Mouse (Mus musculus) heart, embryonic 15.5 days (tissue): ENCODE data around the gene Aldh3b1. TPM values are rescaled to one million over a fixed set of nuclear protein-coding genes. Genes with fewer than 3 reads are reported as not detected.
A peak's percentile ranks its signal among the peaks of the same experiment; 100 is the strongest.

Experiments used
- ATAC-seq: fragments of 200-750 bp; cut with Nextera tagmentation; replicated peaks from 2 replicates; pipeline ENCODE4 v1.8.0; 2017; ENCODE audit warnings: low read depth, moderate TSS enrichment; ENCODE audit not compliant: insufficient number of reproducible peaks, insufficient read depth, low FRiP score
- H3K27ac ChIP-seq: fragments of 300-500 bp; sonication (generic); 2 replicates; pipeline ENCODE4 v1.5.1; 2015; ENCODE audit warnings: mild to moderate bottlenecking, inconsistent platforms
- H3K27me3 ChIP-seq: fragments of 300-500 bp; sonication (generic); 2 replicates; pipeline ENCODE4 v1.6.1; 2015; ENCODE audit warnings: inconsistent platforms
- H3K36me3 ChIP-seq: fragments of 300-500 bp; sonication (generic); 2 replicates; pipeline ENCODE4 v1.6.1; 2015; ENCODE audit warnings: mild to moderate bottlenecking, inconsistent platforms
- H3K4me1 ChIP-seq: fragments of 300-500 bp; sonication (generic); replicated peaks from 2 replicates; pipeline ENCODE4 v1.6.1; 2015; ENCODE audit warnings: inconsistent platforms
- H3K4me2 ChIP-seq: fragments of 300-500 bp; sonication (generic); 2 replicates; pipeline ENCODE4 v1.6.1; 2015; ENCODE audit warnings: inconsistent platforms, mild to moderate bottlenecking, moderate library complexity
- H3K4me3 ChIP-seq: fragments of 300-500 bp; sonication (generic); 2 replicates; pipeline ENCODE4 v1.5.1; 2015; ENCODE audit warnings: mild to moderate bottlenecking, inconsistent platforms
- H3K9ac ChIP-seq: fragments of 300-500 bp; sonication (generic); 2 replicates; pipeline ENCODE4 v1.6.1; 2015; ENCODE audit warnings: mild to moderate bottlenecking, inconsistent platforms
- H3K9me3 ChIP-seq: fragments of 300-500 bp; sonication (generic); replicated peaks from 2 replicates; pipeline ENCODE4 v1.6.1; 2016; ENCODE audit warnings: inconsistent platforms
- WGBS: fragments of 180-500 bp; shearing (Covaris S2); methylation state at CpG from one replicate; pipeline ENCODE4 v1.1.7; 2015; ENCODE audit warnings: mixed read lengths; 5-methylcytosine and 5-hydroxymethylcytosine counted together
- polyA plus RNA-seq: library from polyadenylated mRNA; unstranded; fragments of >200 nt; fragmentation: Nextera tagmentation; extraction: Ambion mirVana; gene quantifications from 2 replicates; pipeline ENCODE4 v1.2.1, GENCODE M21; 2015

Gene Aldh3b1
- polyA plus RNA-seq, 1 experiment from 2014 or later: 1.6 TPM

- 78% methylated on average over 8 of the region's 8 CpGs for WGBS
- H3K27ac ChIP-seq: no peak overlapping the region
- ATAC-seq: no peak
- peak overlapping the region; percentile 92; the same call in 1 of the 2 replicates for H3K4me2 ChIP-seq
- H3K4me1 ChIP-seq: peaks cover 52% of the 10 kb centered on the region
- H3K36me3 ChIP-seq: peaks cover 39% of the 10 kb centered on the region
- 0 out of 2 replicates have a peak overlapping the region, but pooled peaks have one; percentile 74 for H3K4me3 ChIP-seq
- H3K9ac ChIP-seq: 0 out of 2 replicates have a peak overlapping the region, but pooled peaks have one; percentile 70
- no peaks in the 10 kb centered on the region for H3K9me3 ChIP-seq
- H3K27me3 ChIP-seq: no peaks in the 10 kb centered on the region
These were observed 21.5 kb downstream of the Aldh3b1 start for GRCm38 (mm10) chr19:3907876-3908660.

GRCm38 (mm10) chr19:3906795-3907786, 22.5 kb downstream of the Aldh3b1 start, which contains the start of gene Tcirg1:
Gene Tcirg1 (minus strand): TSS chr19:3907133.
- H3K4me2 ChIP-seq: peak within 1 kb of the TSS; percentile 92
- peaks cover 50% of the 10 kb centered on the region for H3K4me1 ChIP-seq
- H3K4me3 ChIP-seq: peak within 1 kb of the TSS; percentile 74
- H3K36me3 ChIP-seq: peaks cover 48% of the 10 kb centered on the region
- H3K27me3 ChIP-seq: no peaks in the 10 kb centered on the region
- H3K27ac ChIP-seq: peak within 1 kb of the TSS; percentile 71
- ATAC-seq: peak; percentile 88
- WGBS: 3% methylated on average over 36 of the region's 36 CpGs
- peak within 1 kb of the TSS; percentile 70 for H3K9ac ChIP-seq
- H3K9me3 ChIP-seq: no peaks in the 10 kb centered on the region

GRCm38 (mm10) chr19:3906326-3906725, 23.3 kb downstream of the Aldh3b1 start:
- 23% methylated on average over 10 of the region's 10 CpGs for WGBS
- no peak; the same call in 1 of the 2 replicates for ATAC-seq
- Histone ChIP-seq H3K27ac (peak overlapping the region; percentile 71), H3K27me3 (no peaks in the 10 kb centered on the region), H3K4me1 (peaks cover 43% of the 10 kb centered on the region), H3K4me2 (peak overlapping the region; percentile 92), H3K4me3 (peak overlapping the region; percentile 74), H3K9me3 (no peaks in the 10 kb centered on the region), H3K9ac (peak overlapping the region; percentile 70), H3K36me3 (peaks cover 54% of the 10 kb centered on the region)

GRCm38 (mm10) chr19:3905261-3905969, 24.2 kb downstream of the Aldh3b1 start:
- no peak for ATAC-seq
- peak overlapping the region; percentile 70 for H3K9ac ChIP-seq
- H3K36me3 ChIP-seq: peaks cover 47% of the 10 kb centered on the region
- peak overlapping the region; percentile 92 for H3K4me2 ChIP-seq
- peaks cover 43% of the 10 kb centered on the region for H3K4me1 ChIP-seq
- no peaks in the 10 kb centered on the region for H3K9me3 ChIP-seq
- no peaks in the 10 kb centered on the region for H3K27me3 ChIP-seq
- peak overlapping the region; percentile 71 for H3K27ac ChIP-seq
- WGBS: 30% methylated on average over 6 of the region's 6 CpGs
- peak overlapping the region; percentile 74 for H3K4me3 ChIP-seq

- Histone ChIP-seq H3K4me2 (peak overlapping the region; percentile 92), H3K9ac (no peak overlapping the region), H3K4me3 (peak overlapping the region; percentile 74; the same call in 1 of the 2 replicates), H3K9me3 (no peaks in the 10 kb centered on the region), H3K4me1 (peaks cover 43% of the 10 kb centered on the region), H3K27me3 (no peaks in the 10 kb centered on the region), H3K36me3 (peaks cover 36% of the 10 kb centered on the region), H3K27ac (peak overlapping the region; percentile 71; the same call in 1 of the 2 replicates)
- no peak for ATAC-seq
- WGBS: 72% methylated on average over 10 of the region's 10 CpGs
These were observed 25.3 kb downstream of the Aldh3b1 start for GRCm38 (mm10) chr19:3904363-3904675.

- peaks cover 43% of the 10 kb centered on the region for H3K4me1 ChIP-seq
- H3K36me3 ChIP-seq: peaks cover 31% of the 10 kb centered on the region
- 77% methylated on average over 25 of the region's 25 CpGs for WGBS
- H3K4me3 ChIP-seq: no peak overlapping the region
- H3K27ac ChIP-seq: no peak overlapping the region
- H3K9ac ChIP-seq: no peak overlapping the region
- no peak for ATAC-seq
- peak overlapping the region; percentile 92; the same call in 1 of the 2 replicates for H3K4me2 ChIP-seq
- H3K9me3 ChIP-seq: no peaks in the 10 kb centered on the region
- H3K27me3 ChIP-seq: no peaks in the 10 kb centered on the region
These were observed 25.8 kb downstream of the Aldh3b1 start for GRCm38 (mm10) chr19:3903648-3904362.

GRCm38 (mm10) chr19:3902966-3903365, 26.6 kb downstream of the Aldh3b1 start:
- no peak overlapping the region for H3K27ac ChIP-seq
- no peak overlapping the region for H3K9ac ChIP-seq
- no peak overlapping the region for H3K4me2 ChIP-seq
- H3K36me3 ChIP-seq: peaks cover 24% of the 10 kb centered on the region
- H3K4me1 ChIP-seq: peaks cover 42% of the 10 kb centered on the region
- no peaks in the 10 kb centered on the region for H3K27me3 ChIP-seq
- no peak overlapping the region for H3K4me3 ChIP-seq
- ATAC-seq: no peak
- H3K9me3 ChIP-seq: no peaks in the 10 kb centered on the region
- 77% methylated on average over 12 of the region's 12 CpGs for WGBS

GRCm38 (mm10) chr19:3899618-3900017, 30.0 kb downstream of the Aldh3b1 start:
- 88% methylated on average over 4 of the region's 4 CpGs for WGBS
- no peak overlapping the region for H3K4me2 ChIP-seq
- no peak for ATAC-seq
- H3K27ac ChIP-seq: no peak overlapping the region
- H3K9me3 ChIP-seq: no peaks in the 10 kb centered on the region
- peaks cover 18% of the 10 kb centered on the region for H3K4me1 ChIP-seq
- no peaks in the 10 kb centered on the region for H3K27me3 ChIP-seq
- no peak overlapping the region for H3K9ac ChIP-seq
- H3K4me3 ChIP-seq: no peak overlapping the region
- H3K36me3 ChIP-seq: peaks cover 43% of the 10 kb centered on the region

- H3K4me2 ChIP-seq: no peak overlapping the region
- no peaks in the 10 kb centered on the region for H3K27me3 ChIP-seq
- peaks cover 12% of the 10 kb centered on the region; the same call in 1 of the 2 replicates for H3K4me1 ChIP-seq
- no peak overlapping the region for H3K4me3 ChIP-seq
- no peak overlapping the region for H3K27ac ChIP-seq
- H3K9me3 ChIP-seq: no peaks in the 10 kb centered on the region
- 82% methylated on average over 7 of the region's 7 CpGs for WGBS
- H3K9ac ChIP-seq: no peak overlapping the region
- no peak for ATAC-seq
- peaks cover 46% of the 10 kb centered on the region for H3K36me3 ChIP-seq
These were observed 30.7 kb downstream of the Aldh3b1 start for GRCm38 (mm10) chr19:3898952-3899351.

GRCm38 (mm10) chr19:3897557-3897956, 32.1 kb downstream of the Aldh3b1 start:
- Histone ChIP-seq H3K9ac (no peak overlapping the region), H3K4me3 (no peak overlapping the region), H3K27me3 (no peaks in the 10 kb centered on the region), H3K4me1 (peaks cover 19% of the 10 kb centered on the region), H3K9me3 (no peaks in the 10 kb centered on the region), H3K27ac (no peak overlapping the region), H3K4me2 (no peak overlapping the region), H3K36me3 (peaks cover 48% of the 10 kb centered on the region)
- ATAC-seq: no peak
- WGBS: 91% methylated on average over 5 of the region's 5 CpGs
